Mouse (Mus musculus): Measurements from ENCODE around the gene Snx18. TPM values are rescaled to one million over a fixed set of nuclear protein-coding genes. Genes with fewer than 3 reads are reported as not detected.

Snx18 gene
- 10 to 100 TPM in 1 of 2 experiments, 1 to 10 TPM in 1; 9.1 to 11.0 TPM for total RNA-seq (2021)
- long read RNA-seq, experiment 1, full-length matches to known transcripts = 4 of 6 reads
- long read RNA-seq, experiment 1, partial matches to known transcripts = 0 of 6 reads
- long read RNA-seq, experiment 1, other reads (novel, unspliced or antisense) = 2 of 6 reads
- long read RNA-seq, experiment 2, full-length matches to known transcripts = 2 of 3 reads
- long read RNA-seq, experiment 2, partial matches to known transcripts = 0 of 3 reads
- long read RNA-seq, experiment 2, other reads (novel, unspliced or antisense) = 1 of 3 reads

DNA sequence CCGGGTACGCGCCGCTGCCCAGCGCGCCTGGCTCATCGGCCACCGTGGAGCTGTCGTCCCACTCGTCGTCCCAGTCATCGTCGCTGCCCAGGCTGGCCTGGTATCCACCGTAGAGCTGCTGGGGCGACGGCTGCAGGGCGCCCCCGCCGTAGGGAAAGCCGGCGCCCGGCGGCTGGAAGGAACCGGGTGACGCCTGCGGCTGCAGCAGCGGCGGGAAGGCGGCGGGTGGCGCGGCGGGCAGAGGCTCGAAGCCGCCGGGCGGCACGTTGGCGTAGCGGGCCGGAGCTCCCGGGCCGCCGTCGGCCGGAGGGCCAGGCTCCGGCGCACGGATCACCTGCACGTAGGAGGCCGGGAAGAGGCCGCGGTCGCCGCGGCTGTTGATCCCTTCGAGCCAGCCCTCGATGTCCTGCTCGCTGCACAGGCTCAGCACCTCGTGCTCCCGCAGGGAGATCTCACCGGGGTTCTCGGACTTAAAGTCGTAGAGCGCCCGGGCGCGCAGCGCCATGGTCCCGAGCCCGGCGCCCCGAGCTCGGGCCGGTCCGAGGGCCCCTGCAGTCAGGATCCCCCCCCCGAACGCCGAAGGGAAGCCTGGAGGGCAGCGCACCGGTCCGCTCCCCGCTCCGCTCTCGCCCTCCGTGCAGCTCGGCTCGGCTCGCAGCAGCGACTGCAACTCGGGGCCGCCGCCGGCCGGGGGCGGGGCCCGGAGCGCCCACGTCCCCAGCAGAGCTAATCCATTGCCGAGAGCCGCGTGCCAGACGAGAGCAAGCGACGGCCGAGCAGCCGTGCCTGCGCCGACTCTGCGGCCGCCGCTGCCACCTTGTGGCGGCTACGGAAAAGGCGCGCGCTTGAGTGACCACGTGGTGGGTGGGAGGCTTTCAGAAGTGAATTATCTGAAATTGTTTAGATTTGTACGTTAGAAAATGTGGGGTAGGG is at the start of gene Snx18:
TSS of gene Snx18 (minus strand) at position 674 of the 933 bp plus-strand sequence.
- peak; percentile 94 for DNase-seq

DNA sequence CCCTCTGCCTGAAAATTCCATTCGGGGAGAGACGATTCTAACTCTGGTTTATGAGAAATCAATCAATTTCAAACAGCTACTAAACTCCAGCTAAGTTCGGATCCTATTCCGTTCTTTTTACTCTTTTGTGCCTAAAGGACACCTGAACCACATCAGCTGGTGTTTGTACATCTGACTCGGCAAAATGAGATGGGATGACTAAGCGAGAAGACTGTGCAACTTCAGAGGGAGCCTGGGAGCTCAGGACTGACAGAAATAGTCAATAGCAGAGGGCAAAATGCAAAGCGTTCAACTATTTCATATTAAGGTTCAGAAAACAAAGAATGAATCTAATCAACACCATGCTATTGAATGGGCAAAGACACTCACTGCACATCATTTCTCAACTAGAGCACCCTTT is 45.5 kb upstream of the Snx18 start:
- DNase-seq = no peak

DNA sequence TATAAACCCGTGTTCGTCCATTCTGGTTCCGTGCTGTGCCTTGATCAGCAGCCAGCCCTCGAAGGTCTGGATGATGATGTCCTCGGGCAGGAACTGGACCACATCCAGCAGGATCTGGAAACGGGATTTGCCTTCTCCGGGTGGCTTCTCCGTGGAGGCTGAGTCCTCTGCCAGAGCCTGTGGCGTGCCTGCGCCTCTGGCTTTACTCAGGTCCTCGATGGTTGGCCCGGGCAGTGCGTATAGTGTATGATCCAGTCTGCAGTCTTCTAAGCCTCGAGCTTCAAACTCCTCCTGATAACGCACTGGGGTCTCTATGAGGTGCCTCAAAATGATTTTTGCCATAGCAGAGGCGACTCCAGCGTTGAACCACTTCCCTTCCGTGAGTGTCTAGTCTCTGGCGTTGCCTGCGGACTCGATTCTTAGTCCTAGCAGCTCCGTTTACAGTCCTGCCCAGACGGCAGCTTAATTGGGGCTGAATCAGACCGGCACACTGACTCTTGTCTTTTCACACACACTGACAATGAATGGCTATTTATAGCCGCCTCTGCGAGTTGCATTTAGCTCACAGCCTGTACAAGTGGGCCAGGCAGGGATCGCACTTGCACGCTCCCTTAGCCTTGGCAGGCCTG is 44.9 kb upstream of the Snx18 start, which contains the start of gene Hspb3:
TSS of gene Hspb3 (minus strand) at position 526 of the 629 bp plus-strand sequence.
- DNase-seq = peak; percentile 69

DNA sequence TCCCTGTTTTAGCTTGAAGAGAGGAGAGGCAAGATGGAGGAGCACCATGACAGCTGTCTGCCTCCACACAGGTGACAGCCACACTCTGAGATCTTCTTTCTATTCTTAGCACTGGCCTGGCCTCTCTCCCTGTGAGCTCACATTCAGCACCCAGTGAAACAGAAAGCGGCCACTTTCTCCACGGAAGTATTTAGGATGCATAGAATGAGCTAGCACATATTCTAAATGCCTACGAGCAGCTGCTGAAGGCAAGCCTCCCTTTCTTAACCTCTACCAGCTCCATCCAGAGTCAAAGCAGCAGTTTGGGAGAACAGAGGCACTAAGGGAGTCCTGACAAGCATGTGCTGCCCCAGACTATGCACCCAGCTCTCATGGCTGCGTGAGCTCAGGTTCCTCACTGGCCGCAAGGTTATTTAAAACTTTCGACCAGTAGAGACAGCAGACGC is 43.5 kb upstream of the Snx18 start:
- DNase-seq = peak; percentile 55

DNA sequence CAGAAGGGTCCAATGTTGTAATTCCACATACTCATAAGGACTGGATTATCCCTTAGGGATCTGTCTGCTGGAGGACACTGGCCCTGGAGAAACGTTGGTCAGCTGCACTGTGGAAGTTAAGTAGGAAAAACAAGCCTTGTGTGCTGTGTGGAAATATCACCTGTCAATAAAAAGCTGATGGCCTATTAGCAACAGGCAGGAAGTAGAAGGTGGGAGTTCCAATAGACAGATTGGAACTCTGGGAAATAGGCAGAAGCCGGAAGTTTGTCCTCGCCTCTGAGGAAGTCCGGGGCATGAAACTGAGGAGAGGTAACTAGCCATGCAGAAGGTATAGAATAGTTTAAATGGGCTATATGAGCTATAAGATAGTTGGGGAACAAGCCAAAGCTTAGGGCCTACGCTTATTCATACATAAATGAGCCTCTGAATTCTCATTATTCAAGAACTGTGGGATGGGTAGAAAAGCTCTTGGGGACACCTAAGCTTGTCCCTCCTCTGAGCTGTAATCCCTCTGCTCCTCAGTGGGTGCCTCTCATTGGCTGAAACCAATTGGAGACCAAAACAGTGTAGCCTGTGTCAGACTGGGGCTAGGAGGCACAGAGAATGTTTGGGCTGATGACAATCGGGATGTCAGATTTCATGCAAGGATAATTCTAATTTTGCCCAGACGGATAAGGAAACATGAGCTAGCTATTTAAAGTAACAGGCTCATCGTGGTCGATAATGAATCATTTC is 42.4 kb upstream of the Snx18 start:
- peak; percentile 51 for DNase-seq

DNA sequence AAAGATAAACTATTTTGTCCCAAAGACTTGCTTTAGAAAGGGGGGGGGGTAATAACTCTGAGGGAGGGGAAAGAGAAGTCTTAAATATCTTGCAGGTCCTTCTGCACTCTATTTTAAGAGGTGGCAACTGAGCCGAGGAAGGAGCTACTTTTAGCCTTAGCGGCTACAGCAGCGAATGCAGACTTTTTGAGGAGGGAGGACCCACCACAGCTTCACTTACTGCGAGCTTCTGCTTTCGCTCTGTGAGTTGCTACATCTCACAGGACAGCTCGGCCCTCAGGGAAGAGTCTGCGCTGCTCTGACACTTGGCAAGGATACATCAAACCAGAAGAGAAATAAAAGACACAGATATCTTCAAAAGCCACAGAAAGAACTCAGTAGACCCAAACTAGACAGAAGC is 38.8 kb upstream of the Snx18 start:
- no peak for DNase-seq

DNA sequence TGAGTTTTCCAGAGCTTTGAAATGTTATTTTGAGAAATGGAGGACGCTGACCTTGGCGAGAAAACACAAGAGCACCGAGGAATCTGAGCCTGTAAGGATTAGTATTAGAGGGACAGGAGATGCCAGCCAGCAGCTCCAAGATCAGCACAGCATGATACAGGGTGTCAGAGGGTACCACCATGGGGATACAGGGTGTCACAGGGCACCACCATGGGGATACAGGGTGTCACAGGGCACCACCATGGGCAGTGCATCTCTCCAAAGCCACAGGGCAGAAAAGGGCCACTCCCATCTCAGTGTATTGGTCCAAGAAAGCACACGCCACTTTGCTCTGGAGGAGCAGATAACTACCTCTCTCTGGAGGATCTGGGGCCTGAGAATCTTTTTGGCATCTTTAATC is 38.3 kb upstream of the Snx18 start:
- DNase-seq = peak; percentile 31

DNA sequence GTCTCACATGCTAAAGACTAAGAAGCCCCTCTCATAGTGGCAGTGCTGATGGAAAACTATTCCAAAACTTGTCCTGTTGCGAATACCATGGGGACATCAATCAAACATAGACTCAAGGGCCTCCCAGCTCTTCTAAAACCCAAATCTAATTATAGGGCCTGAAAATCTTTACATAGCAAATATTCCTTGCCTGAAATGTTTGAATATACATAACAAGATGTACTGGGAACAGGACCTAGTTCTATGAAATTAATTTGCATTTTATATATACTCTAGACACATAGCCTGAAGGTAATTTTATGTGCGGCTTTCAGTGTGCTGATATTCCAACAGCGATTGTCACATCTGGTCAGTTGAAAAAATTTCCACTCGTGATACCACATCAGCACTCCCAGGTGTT is 37.1 kb upstream of the Snx18 start:
- no peak for DNase-seq

DNA sequence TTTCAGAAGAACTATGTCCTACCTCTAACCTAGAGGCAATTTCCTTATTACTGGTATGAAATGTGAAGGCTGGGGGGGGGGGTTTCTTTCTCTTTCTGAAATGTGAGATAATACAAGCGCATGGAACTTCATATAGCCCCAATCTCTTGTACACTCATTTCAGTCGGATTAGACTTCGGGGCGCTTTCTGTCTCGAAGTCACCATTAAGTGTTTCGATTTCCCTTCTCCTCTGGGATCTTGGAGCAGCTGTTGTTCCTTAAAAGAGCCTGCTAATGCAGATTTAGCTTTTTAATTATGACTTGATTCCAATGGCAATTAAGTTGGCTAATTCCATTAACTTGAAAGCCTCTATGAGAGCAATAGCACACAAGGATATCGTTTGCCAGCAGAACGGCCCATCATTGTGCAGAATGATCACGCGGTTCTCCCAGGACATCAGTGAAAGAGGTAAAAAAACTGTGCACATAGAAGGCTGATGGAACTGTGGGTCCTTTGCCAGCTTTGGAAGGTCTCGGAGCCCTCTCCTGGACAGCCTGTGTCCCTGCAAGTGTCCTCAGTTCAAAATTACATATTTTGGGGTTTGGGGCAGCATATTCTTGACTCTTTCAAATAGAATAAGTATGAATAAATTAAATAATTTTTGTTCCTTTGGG is 22.7 kb upstream of the Snx18 start:
- DNase-seq = no peak

DNA sequence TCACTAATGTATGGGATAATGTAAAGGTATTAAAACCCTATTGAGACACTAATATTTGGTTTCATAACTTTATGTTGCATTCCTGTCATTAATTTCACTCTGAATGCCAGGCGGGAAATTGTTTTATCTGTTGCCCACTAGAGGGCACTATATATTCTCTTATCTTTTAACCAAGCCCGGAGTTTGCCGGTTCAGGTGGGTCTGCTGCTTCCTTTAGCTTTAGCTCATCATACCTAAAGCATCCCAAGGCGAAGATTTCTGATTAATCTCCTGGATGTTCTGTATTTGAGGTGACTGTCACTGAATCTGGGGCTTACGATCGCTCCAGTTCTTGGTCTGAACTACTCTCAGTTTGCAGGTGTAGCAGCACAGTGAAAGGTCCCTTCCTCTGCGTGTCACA is 20.6 kb upstream of the Snx18 start:
- DNase-seq = no peak

DNA sequence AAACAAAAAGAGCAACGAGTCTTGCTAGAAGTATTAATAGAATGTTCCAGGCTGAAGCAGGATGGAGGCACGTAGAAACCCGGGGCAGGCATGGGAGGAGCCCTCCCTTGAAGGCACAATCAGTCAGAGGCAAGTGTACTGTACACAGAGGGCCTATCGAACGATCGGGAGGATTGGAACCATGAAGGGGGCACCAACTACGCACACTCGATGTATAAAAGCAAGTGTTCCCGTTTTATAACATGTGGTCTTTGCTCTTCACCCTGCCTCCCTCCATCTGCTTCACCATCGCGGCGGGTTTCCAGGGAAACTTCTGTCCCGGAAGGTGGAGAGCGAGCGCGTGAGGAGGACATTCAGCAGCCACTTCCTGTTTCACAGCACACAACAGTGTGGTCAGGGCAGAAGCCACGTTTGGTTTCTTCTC is 17.4 kb upstream of the Snx18 start:
- DNase-seq = no peak

DNA sequence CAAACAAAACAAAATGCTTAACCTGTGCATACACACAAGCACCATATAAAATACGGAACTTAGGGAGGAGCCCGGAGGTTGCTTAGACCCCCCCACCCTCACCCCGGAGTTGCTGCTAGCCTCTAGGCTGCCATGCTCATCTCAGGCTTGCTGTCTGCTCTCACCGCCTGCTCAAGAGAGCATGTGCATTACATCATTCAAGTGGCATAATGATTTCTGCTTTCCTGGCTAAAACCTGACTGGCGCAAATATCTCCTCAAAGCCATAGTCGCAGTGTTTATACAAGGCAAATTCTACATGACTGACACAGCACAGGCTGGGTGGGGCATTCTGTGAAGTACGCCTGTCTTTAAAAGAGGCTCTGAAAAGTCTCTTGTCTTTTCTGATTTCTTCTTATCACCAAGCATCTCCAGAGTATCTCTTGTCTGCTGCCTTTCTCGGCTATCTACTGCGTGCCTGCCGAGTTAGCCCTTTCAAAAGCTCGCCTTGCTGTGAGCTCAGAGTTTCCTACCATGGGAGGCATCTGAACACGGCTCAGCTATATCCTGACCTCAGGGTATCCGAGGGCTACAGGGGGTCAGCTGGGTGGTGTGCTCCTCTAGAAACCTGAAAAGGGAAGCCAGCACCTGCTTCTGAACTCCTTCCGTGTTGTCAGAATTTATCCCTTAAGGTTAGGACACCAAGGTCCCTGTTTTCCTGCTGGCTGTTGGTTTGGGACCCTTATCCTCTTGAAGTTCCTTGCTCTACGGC is 16.5 kb upstream of the Snx18 start:
- DNase-seq = no peak

DNA sequence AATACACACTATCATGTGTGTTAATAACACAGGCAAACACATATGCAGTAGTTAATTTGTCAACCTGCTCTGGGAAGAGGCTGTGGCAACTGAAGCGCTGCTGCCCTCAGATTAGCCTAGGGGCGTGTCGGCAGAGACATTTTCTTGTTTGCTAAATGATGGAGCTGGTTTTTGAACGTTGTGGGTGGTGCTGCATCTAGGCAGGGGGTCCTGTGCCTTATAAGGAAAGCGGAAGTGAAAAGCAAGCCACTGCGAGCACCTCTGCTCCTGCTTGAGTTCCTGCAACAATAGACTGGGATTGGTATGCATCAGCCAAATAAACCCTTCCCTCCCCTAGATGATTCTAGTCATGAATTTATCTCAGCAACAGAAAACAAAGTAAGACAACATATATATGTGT is 14.1 kb upstream of the Snx18 start:
- no peak for DNase-seq

DNA sequence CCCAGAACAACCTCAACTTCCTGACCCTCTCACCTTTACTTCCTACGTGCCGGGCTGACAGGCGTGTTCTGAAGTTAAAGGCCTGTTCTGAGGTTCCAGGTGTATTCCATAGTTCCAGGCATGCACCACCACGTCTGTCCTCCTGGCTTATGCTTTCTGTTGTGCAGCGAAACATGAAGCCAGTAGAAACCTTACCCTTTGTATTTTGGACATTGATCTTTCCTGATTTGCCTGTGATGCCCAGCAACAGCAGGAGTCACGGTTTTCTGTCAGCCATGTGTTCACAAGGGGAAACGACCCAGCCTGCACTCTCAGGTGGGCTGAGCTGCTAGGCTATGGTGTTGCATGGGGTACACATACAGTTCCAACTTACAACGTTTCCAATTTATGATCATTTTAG is 9.2 kb upstream of the Snx18 start:
- DNase-seq = no peak

DNA sequence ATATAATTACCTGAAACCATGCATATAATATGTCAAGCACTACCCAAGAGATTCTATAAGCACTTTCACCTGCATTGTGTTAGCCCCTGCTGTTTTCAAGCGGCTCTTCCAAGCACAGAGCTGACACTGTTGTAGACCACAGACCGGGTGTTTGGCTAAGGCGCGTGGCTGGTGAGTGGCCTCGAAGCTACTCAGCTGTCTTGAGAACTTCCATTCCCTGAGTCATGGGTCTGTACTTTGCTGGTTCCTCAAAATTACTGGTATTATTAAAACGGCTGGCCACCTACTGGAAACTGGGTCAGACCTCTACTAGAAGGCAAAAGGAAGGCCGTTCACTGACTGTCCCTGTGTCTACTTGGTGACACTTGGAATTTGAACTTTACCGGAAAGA is 4.5 kb upstream of the Snx18 start:
- DNase-seq = no peak

DNA sequence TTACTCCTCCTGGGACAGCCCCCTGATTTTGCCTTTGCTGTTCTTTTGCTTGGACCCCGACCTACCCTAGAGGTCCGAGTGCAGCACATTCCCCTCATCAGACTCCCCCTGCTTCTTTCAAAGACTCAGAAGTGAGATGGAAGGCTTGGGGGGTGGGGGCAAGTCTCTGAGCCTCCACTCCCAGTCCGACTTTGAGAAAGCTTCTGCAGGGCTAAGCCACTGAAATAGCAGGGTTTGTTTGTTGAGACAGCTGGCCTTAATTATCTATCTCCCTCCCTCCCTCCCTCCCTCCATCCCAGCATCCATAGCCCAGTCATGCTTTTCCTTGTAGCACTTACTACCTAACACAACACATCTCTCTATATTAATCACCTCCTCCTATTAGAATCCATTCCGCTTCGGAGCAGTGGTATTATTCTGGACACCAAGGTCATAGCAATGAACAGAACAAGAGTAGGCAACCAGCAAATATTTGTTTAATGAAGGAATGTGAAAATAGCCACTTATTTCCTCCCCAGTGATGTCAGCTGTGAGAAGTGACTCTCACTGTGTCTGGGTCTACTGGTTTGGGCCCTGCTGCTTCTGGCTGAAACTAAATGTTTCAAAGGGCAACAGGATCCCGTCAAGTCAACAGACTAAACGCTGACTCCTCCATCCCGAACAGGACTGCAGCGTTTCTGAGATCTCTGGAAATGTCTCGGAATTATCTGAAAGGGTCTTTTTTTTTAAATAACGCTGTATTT is 3.9 kb upstream of the Snx18 start:
- no peak for DNase-seq

DNA sequence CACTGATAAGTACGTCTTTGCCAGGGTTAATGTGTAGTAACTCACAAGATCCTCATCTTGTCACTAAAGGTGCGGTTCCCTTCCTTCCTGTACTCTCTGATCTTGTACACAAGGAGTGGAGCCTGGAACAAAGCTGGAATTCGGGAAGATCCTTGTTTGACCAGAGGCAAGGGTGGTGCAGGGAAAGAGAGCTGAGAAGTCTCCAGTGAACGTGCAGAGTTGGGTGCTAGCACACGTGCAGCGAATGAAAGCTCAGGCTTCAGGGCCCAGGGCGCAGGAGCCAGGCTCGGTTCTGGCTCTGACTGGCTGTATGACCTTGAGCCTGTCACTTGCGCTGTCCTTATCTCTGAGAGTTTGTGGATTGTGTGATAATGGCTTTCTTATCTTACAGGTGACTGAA is 639 bp upstream of the Snx18 start:
- DNase-seq = no peak

DNA sequence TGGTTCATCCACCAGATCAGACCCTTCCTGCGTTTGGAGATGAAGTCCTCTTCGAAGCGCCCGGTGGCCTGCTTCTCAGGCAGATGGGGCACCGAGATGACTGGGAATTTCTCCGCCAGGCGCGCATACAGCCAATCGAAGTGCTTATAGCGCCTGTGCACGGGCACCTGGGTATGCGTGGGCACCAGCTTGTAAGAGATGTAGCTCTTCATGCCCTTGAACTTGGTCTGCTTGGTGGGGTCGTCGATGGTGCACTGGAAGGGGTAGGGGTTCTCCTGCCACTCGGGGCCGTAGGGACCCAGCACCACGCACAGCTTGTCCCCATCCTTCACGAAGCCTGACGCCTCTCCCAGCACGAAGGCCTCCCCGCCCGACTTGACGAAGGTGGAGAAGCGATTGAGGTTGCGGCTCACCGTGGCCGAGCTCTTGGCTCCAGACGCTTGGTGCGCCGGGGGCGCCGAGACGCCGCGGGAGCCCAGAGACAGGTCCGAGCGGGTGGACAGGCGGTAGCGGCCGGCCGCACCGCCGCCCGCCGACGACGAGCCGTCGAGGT is 950 bp downstream of the Snx18 start:
- no peak for DNase-seq

DNA sequence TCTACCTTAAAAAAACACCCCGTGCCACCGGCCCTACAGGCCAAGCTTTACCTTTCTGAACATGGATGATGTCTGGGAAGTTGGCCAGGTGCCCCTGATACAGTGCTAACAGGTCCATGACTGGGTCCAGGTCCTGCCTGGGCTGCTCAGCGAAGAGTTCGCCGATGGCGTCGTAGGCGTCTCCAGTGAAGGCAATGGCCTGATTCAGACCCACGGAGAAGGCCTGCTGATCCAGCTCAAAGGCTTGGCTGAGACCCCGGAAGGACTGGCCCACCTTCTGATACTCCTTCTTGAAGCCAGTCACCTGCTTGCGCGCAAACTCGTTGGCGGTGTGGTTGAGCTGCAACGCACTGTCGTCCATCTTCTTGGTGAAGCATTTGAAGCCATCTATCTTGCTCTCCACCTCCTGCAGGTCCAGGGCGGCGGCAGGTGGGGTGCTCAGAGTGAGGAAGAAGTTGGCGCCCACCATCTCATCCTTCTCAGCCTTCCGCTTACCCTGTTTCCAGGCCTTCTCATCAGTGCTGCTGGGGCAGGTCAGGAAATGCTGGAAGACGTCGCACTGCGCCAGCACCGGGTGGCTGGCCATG is 1.5 kb downstream of the Snx18 start:
- no peak for DNase-seq

Measured in gastrocnemius, postnatal 25 days (tissue).